Mouse (Mus musculus): ENCODE measurements around the gene Grwd1.

DNA sequence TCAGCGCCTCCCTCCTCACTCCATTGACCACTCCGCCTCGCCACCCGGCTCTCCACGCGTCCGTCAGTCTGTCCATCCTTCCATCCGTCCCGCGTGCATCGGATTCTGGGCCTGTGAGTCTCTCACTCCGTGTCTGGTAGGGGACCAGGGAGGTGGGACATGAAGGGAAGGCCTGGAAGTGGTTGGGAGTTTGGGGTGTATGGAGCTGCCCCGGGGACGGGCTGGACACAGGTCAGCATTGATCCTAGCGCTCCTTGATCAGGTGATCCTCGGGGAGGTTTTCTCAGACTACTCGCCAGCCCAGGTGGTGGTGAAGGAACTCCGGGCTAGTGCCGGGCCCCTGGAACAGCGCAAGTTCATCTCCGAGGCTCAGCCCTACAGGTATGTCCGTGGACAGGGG lies 43.1 kb downstream of the Grwd1 start:
- TF ChIP-seq CTCF (IDR thresholded peaks at IDR 0.05) (no peak), EP300 (IDR thresholded peaks at IDR 0.05) (no peak)

All from lung, postnatal 0 days (tissue).